Mouse (Mus musculus) common myeloid progenitor, adult 5-6 weeks (primary cell): ENCODE measurements around the gene Mrpl55. TPM values are rescaled to one million over a fixed set of nuclear protein-coding genes. Genes with fewer than 3 reads are reported as not detected.
"Not testable (repeated sequence)": the region's sequence is repeated elsewhere in the genome, so short reads cannot be mapped to it uniquely, and the experiment has no call there.

Experiments used
- ATAC-seq: replicated peaks from 2 replicates; pipeline ENCODE4 v1.8.0; 2016; ENCODE audit warnings: low read depth, mild to moderate bottlenecking, moderate TSS enrichment, inconsistent platforms; ENCODE audit not compliant: poor library complexity, severe bottlenecking
- total RNA-seq: library from RNA; stranded (forward); fragments of 200-1000, 187-1606 nt; gene quantifications from 2 replicates; pipeline ENCODE4 v1.2.3, GENCODE M21; 2017

Mrpl55 gene
- total RNA-seq, 1 experiment from 2014 or later, result 68.8 TPM

DNA sequence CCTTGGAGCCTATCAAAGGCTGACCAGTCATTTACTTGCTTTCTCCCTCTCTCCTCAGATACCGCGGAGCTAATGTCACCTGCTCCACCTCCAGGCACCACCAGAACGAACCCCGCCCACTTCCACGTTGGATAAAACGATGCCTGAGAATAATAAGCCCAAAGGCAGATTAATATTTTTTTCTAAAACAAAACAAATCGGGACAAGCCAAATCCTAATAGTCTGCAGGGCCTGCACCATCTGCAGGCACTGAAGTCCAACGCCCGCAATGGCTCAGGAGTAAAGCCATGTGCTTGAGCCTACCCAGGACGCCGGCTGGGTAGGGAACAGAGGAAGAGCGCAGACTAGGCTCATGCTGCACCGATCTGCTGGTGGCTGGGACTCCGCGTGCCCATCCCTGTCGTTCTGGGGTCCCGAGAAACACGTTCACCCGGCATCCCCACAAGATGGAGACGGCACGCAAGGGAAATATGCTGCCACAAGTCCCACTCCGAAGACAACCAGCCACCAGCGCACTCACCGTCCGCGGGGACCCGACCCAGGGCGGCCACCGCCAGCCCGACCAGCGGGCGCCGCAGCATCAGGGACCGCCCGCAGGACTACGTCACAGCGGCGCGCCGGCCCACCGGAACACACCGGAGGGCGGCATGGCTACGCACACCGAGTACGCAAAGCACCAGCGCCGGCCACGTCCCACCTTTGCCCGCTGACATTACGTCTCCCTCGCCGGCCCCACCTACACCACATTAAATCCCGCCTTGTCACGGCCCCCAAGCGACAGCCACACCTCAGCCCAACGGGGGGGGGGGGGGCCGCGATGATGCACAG is 10.8 kb upstream of the Mrpl55 start:
- ATAC-seq, result peak; percentile 94

DNA sequence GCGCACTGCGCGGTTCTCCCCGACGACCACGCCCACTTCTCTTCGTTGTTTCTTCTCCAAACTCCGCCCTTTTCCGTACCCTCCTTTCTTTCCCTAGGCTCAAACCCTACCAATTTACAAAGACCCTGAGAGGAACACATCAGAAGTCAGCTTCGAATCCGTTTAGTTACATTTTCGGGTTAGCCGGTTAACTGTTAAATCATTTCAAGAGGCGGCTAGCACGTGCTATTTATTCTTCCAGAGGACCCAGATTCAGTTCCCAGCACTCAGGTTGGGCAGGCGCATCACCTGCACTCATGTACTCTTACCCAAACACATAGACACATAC is 10.3 kb upstream of the Mrpl55 start, which contains the start of gene Guk1:
Gene Guk1 (minus strand): TSS at position 154 of the 328 bp plus-strand sequence.
- ATAC-seq, result no peak

DNA sequence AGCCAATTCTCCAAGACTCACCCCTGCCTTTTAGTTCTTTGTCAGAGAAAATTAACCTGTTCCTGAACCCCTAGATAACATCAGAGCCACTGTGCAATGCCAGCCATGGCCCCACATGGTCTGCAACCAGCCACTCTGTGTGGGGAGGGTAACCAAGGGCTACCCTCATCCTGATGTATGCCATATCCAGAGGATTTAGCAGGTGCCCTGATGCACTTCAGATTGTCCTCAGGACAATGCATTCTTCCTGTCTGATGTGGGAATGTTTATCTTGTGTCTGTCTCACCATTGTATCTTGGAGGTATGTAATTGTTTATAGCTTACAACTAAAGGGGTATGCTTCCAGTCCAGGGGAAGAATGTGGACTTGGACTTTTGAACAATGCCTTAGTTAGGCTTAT is 6.1 kb upstream of the Mrpl55 start:
- ATAC-seq, result no peak

- peak; percentile 46 for ATAC-seq
Measured at GRCm38 (mm10) chr11:59201216-59202002, 877 bp upstream of the Mrpl55 start.

GRCm38 (mm10) chr11:59208153-59208831 is 6.0 kb downstream of the Mrpl55 start, which contains the start of gene 2310033P09Rik:
2310033P09Rik (plus strand) TSS chr11:59208321.
- peak; percentile 57 for ATAC-seq

DNA sequence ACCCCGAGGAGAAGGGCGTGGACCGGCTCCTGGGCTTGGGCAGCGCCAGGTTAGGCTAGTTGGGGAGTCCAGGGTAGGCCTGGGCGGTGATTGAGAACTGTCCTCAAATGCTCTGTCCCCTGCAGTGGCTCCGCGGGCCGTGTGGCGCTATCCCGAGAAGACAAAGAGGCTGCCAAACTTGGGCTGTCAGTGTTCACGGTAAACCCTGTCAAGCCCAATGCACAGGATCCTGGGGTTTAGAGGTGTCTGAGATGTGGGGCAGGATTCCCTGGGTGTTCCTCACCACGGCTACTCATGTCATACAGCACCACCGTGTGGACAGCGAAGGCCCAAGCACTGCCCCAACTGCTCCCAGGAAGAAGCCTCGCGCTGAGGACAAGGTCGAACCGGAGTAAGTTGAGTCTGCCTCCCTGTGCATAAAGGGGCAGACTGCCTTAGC is 6.7 kb downstream of the Mrpl55 start:
- peak; percentile 67 for ATAC-seq

GRCm38 (mm10) chr11:59209580-59209979 is 7.3 kb downstream of the Mrpl55 start:
- no peak for ATAC-seq

- ATAC-seq, result no peak
Measured at GRCm38 (mm10) chr11:59210020-59210419, 7.7 kb downstream of the Mrpl55 start.

DNA sequence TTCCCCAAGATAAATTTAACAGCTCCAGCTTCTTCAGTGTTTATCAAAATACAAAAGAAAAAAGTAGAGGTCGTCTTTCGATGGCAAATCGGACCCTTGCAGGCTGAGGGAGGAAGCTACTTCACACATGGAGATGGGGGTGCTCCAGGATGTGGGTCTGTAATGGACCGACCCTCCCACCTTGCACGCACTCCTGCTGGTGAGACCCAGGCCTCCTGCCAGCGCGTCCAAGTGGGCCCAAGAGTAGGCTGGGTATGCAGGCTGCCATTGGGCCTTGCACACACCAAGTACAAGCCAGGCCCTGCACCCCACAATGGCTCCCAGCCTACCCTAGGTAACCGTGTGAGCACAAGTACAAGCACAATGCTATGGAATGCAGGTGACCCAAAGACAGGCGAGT is 9.3 kb downstream of the Mrpl55 start:
- ATAC-seq, result not testable (repeated sequence)

GRCm38 (mm10) chr11:59212320-59212719 is 10.0 kb downstream of the Mrpl55 start:
- peak; percentile 67 for ATAC-seq

- no peak for ATAC-seq
Measured at GRCm38 (mm10) chr11:59212892-59213494, 10.7 kb downstream of the Mrpl55 start.

- peak; percentile 30 for ATAC-seq
Measured at GRCm38 (mm10) chr11:59216955-59217354, 14.7 kb downstream of the Mrpl55 start.

- ATAC-seq, result no peak
Measured at GRCm38 (mm10) chr11:59218389-59218998, 16.2 kb downstream of the Mrpl55 start.

DNA sequence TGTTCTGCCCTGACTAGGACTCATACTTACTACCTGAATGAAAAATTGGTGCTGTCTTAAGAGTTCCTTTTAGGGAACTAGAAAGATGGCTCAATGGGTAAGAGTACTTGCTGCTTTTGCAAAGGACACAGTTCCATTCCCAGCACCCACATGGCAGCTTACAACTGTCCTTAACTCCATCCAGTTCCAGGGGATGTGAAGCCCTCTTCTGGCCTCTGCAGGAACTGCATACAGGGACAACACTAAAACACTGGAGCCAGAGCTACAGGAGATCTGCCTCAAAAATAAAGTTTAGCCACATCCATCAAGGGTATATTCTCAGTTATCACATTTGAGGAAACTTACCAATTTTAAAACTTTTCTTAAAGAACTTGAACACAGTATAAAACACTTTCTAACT is 16.8 kb downstream of the Mrpl55 start:
- ATAC-seq, result 0 out of 2 replicates have a peak, but pooled peaks have one; percentile 44

DNA sequence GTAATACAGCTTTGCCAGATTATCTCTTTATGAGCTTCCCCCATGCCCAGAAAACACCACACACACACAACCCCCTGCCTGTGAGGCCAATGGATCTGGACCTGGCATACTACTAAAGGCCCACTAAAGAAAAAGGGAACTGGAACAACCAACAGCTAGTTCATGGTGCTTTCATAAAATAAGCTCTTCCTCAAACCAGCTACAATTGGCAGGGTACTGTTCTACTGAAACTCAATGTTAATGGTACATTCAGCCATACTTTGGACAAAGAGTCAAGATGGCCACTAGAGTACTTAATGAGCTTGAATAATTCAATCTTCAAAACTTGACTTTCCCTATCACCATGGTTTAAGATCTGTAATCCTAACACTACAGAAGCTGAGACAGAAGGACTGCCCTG is 19.3 kb downstream of the Mrpl55 start:
- peak; percentile 16; the same call in 1 of the 2 replicates for ATAC-seq

GRCm38 (mm10) chr11:59222306-59222705 is 20.0 kb downstream of the Mrpl55 start:
- ATAC-seq, result no peak

DNA sequence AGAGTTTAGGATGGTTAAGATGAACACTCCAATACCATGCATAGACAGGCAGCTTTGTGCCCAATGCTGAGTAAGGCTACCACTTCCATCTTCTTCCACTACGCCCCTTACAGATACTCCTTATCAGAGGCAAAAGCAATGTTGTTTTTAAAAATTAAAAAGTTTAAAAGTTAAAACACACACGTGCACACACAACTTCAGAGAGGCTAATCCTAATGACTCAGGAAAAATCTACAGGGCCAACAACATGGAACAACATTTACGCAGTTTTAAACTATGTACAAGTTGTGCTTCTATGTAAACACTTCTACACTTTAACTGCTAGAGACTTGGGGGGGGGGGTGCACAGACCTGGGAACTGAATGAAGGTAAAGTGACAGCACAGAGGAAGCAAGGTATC is 21.7 kb downstream of the Mrpl55 start:
- no peak for ATAC-seq

DNA sequence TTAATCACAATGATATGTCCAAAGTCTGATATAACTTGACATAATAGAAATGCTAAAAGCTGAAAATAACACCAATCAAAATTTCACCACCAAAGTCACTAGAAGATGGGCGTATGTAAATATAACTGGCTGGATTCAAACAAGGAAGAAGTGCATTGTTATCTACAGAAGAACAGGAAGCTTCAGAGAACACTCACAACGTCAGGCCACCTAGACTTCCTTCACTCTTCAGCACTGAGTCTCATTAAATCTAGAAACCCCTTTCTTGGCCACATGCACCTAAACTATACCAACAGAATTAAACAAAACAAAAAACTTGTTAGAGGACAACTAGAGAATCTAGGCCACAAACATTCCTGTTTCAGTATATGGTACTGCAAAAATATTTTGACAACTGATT is 22.2 kb downstream of the Mrpl55 start:
- no peak for ATAC-seq

GRCm38 (mm10) chr11:59225167-59225566 is 22.9 kb downstream of the Mrpl55 start:
- ATAC-seq, result no peak

DNA sequence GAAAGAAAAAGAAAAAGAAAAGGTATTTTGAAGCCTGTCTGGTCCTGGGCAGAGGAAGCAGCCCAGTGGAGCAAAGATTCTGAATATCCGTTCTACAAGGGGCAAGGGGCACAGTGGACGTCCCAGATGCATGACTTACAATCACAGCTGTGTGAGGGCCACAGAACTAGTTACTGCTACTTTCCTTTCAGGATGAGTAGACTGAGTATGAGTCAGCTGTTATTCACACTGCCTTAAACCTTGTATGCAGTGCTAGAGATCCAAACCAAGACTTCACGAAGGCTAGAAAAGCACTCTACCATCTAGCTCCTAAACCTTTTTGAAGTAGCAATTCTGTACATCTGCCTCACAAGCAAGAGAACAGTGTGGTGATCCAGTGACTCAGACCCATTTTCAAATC is 24.0 kb downstream of the Mrpl55 start:
- ATAC-seq, result no peak
